Mouse (Mus musculus): ENCODE measurements around the gene Wipi1. TPM values are rescaled to one million over a fixed set of nuclear protein-coding genes. Genes with fewer than 3 reads are reported as not detected.

Gene Wipi1
- polyA plus RNA-seq, 1 experiment from 2014 or later = 16.3 TPM

- WGBS = 53% methylated on average over 4 of the region's 4 CpGs
- no peak overlapping the region for H3K9ac ChIP-seq (replicated peaks; ENCODE audit: low read length)
- no peak overlapping the region for H3K4me3 ChIP-seq (ENCODE audit: low read depth, low read length)
- no peaks in the 10 kb centered on the region for H3K4me1 ChIP-seq (ENCODE audit: control insufficient read depth, insufficient read depth, low read length)
- no peak overlapping the region for H3K27ac ChIP-seq (replicated peaks; ENCODE audit: low read depth, low read length)
- no peak overlapping the region for H3K4me2 ChIP-seq (ENCODE audit: low read depth, low read length)
- H3K36me3 ChIP-seq (replicated peaks; ENCODE audit: control insufficient read depth, insufficient read depth, low read depth, low read length) = no peaks in the 10 kb centered on the region
- no peaks in the 10 kb centered on the region for H3K9me3 ChIP-seq (replicated peaks; ENCODE audit: control insufficient read depth, low read length)
- no peak for DNase-seq (ENCODE audit: low spot score)
- no peaks in the 10 kb centered on the region for H3K27me3 ChIP-seq (ENCODE audit: control insufficient read depth, insufficient read depth, low read length)
- ATAC-seq (replicated peaks; ENCODE audit: insufficient number of reproducible peaks, low FRiP score, low TSS enrichment, low read depth) = no peak
These were observed 5.0 kb upstream of the Wipi1 start for GRCm38 (mm10) chr11:109616766-109617165.

GRCm38 (mm10) chr11:109616352-109616751, 4.6 kb upstream of the Wipi1 start:
- Histone ChIP-seq H3K27ac (replicated peaks; ENCODE audit: low read depth, low read length) (no peak overlapping the region), H3K9ac (replicated peaks; ENCODE audit: low read length) (no peak overlapping the region), H3K9me3 (replicated peaks; ENCODE audit: control insufficient read depth, low read length) (no peaks in the 10 kb centered on the region), H3K4me2 (ENCODE audit: low read depth, low read length) (no peak overlapping the region), H3K36me3 (replicated peaks; ENCODE audit: control insufficient read depth, insufficient read depth, low read depth, low read length) (no peaks in the 10 kb centered on the region), H3K4me3 (ENCODE audit: low read depth, low read length) (no peak overlapping the region), H3K4me1 (ENCODE audit: control insufficient read depth, insufficient read depth, low read length) (no peaks in the 10 kb centered on the region), H3K27me3 (ENCODE audit: control insufficient read depth, insufficient read depth, low read length) (no peaks in the 10 kb centered on the region)
- DNase-seq (ENCODE audit: low spot score) = no peak
- WGBS = 54% methylated on average over 4 of the region's 4 CpGs
- ATAC-seq (replicated peaks; ENCODE audit: insufficient number of reproducible peaks, low FRiP score, low TSS enrichment, low read depth) = no peak

GRCm38 (mm10) chr11:109615286-109615685, 3.5 kb upstream of the Wipi1 start:
- no peak overlapping the region for H3K4me3 ChIP-seq (ENCODE audit: low read depth, low read length)
- H3K27me3 ChIP-seq (ENCODE audit: control insufficient read depth, insufficient read depth, low read length) = no peaks in the 10 kb centered on the region
- WGBS = 71% methylated on average over 9 of the region's 9 CpGs
- H3K4me1 ChIP-seq (ENCODE audit: control insufficient read depth, insufficient read depth, low read length) = no peaks in the 10 kb centered on the region
- H3K9ac ChIP-seq (replicated peaks; ENCODE audit: low read length) = no peak overlapping the region
- ATAC-seq (replicated peaks; ENCODE audit: insufficient number of reproducible peaks, low FRiP score, low TSS enrichment, low read depth) (no peak), DNase-seq (ENCODE audit: low spot score) (no peak)
- no peak overlapping the region for H3K27ac ChIP-seq (replicated peaks; ENCODE audit: low read depth, low read length)
- no peaks in the 10 kb centered on the region for H3K36me3 ChIP-seq (replicated peaks; ENCODE audit: control insufficient read depth, insufficient read depth, low read depth, low read length)
- no peaks in the 10 kb centered on the region for H3K9me3 ChIP-seq (replicated peaks; ENCODE audit: control insufficient read depth, low read length)
- no peak overlapping the region for H3K4me2 ChIP-seq (ENCODE audit: low read depth, low read length)

GRCm38 (mm10) chr11:109612871-109613529, 1.2 kb upstream of the Wipi1 start:
- Histone ChIP-seq H3K36me3 (replicated peaks; ENCODE audit: control insufficient read depth, insufficient read depth, low read depth, low read length) (no peaks in the 10 kb centered on the region), H3K9me3 (replicated peaks; ENCODE audit: control insufficient read depth, low read length) (no peaks in the 10 kb centered on the region), H3K4me2 (ENCODE audit: low read depth, low read length) (no peak overlapping the region), H3K27ac (replicated peaks; ENCODE audit: low read depth, low read length) (no peak overlapping the region), H3K27me3 (ENCODE audit: control insufficient read depth, insufficient read depth, low read length) (no peaks in the 10 kb centered on the region), H3K4me3 (ENCODE audit: low read depth, low read length) (no peak overlapping the region), H3K4me1 (ENCODE audit: control insufficient read depth, insufficient read depth, low read length) (no peaks in the 10 kb centered on the region; the same call in 1 of the 2 replicates), H3K9ac (replicated peaks; ENCODE audit: low read length) (no peak overlapping the region)
- ATAC-seq (replicated peaks; ENCODE audit: insufficient number of reproducible peaks, low FRiP score, low TSS enrichment, low read depth) (no peak), DNase-seq (ENCODE audit: low spot score) (no peak)
- WGBS = 67% methylated on average over 7 of the region's 7 CpGs

GRCm38 (mm10) chr11:109610795-109611302, 918 bp downstream of the Wipi1 start:
- Histone ChIP-seq H3K27me3 (ENCODE audit: control insufficient read depth, insufficient read depth, low read length) (no peaks in the 10 kb centered on the region), H3K9ac (replicated peaks; ENCODE audit: low read length) (peak overlapping the region; percentile 61), H3K36me3 (replicated peaks; ENCODE audit: control insufficient read depth, insufficient read depth, low read depth, low read length) (no peaks in the 10 kb centered on the region), H3K9me3 (replicated peaks; ENCODE audit: control insufficient read depth, low read length) (no peaks in the 10 kb centered on the region), H3K4me3 (ENCODE audit: low read depth, low read length) (peak overlapping the region; percentile 72), H3K4me1 (ENCODE audit: control insufficient read depth, insufficient read depth, low read length) (no peaks in the 10 kb centered on the region; the same call in 1 of the 2 replicates), H3K27ac (replicated peaks; ENCODE audit: low read depth, low read length) (no peak overlapping the region), H3K4me2 (ENCODE audit: low read depth, low read length) (peak overlapping the region; percentile 68)
- WGBS = under 1% methylated on average over 26 of the region's 26 CpGs
- ATAC-seq (replicated peaks; ENCODE audit: insufficient number of reproducible peaks, low FRiP score, low TSS enrichment, low read depth) (no peak; the same call in 1 of the 2 replicates), DNase-seq (ENCODE audit: low spot score) (no peak)

- Histone ChIP-seq H3K36me3 (replicated peaks; ENCODE audit: control insufficient read depth, insufficient read depth, low read depth, low read length) (no peaks in the 10 kb centered on the region), H3K4me2 (ENCODE audit: low read depth, low read length) (peak overlapping the region; percentile 68), H3K27me3 (ENCODE audit: control insufficient read depth, insufficient read depth, low read length) (no peaks in the 10 kb centered on the region), H3K27ac (replicated peaks; ENCODE audit: low read depth, low read length) (no peak overlapping the region; the same call in 1 of the 2 replicates), H3K9ac (replicated peaks; ENCODE audit: low read length) (peak overlapping the region; percentile 61), H3K4me1 (ENCODE audit: control insufficient read depth, insufficient read depth, low read length) (no peaks in the 10 kb centered on the region; the same call in 1 of the 2 replicates), H3K4me3 (ENCODE audit: low read depth, low read length) (peak overlapping the region; percentile 72), H3K9me3 (replicated peaks; ENCODE audit: control insufficient read depth, low read length) (no peaks in the 10 kb centered on the region)
- ATAC-seq (replicated peaks; ENCODE audit: insufficient number of reproducible peaks, low FRiP score, low TSS enrichment, low read depth) (no peak), DNase-seq (ENCODE audit: low spot score) (peak; percentile 35)
- WGBS = 10% methylated on average over 9 of the region's 9 CpGs
These were observed 1.5 kb downstream of the Wipi1 start for GRCm38 (mm10) chr11:109610046-109610794.

GRCm38 (mm10) chr11:109608976-109609625, 2.7 kb downstream of the Wipi1 start:
- ATAC-seq (replicated peaks; ENCODE audit: insufficient number of reproducible peaks, low FRiP score, low TSS enrichment, low read depth) (no peak), DNase-seq (ENCODE audit: low spot score) (no peak)
- Histone ChIP-seq H3K27ac (replicated peaks; ENCODE audit: low read depth, low read length) (no peak overlapping the region), H3K4me3 (ENCODE audit: low read depth, low read length) (no peak overlapping the region), H3K4me1 (ENCODE audit: control insufficient read depth, insufficient read depth, low read length) (no peaks in the 10 kb centered on the region; the same call in 1 of the 2 replicates), H3K9me3 (replicated peaks; ENCODE audit: control insufficient read depth, low read length) (no peaks in the 10 kb centered on the region), H3K9ac (replicated peaks; ENCODE audit: low read length) (no peak overlapping the region), H3K27me3 (ENCODE audit: control insufficient read depth, insufficient read depth, low read length) (no peaks in the 10 kb centered on the region), H3K4me2 (ENCODE audit: low read depth, low read length) (no peak overlapping the region), H3K36me3 (replicated peaks; ENCODE audit: control insufficient read depth, insufficient read depth, low read depth, low read length) (no peaks in the 10 kb centered on the region)
- WGBS = 81% methylated on average over 6 of the region's 6 CpGs

Data from embryonic facial prominence, embryonic 11.5 days (tissue).